Mouse (Mus musculus) left cerebral cortex, adult 9 months (tissue): ENCODE data around the gene Phc2.

Source experiments
- DNase-seq, 2 experiments: peaks; one replicate each; pipeline ENCODE4 v3.0.0; 2022; ENCODE audit warnings: low spot score in 2 of 2

Phc2 gene

GRCm38 (mm10) chr4:128782645-128783044, 128.1 kb downstream of the Phc2 start:
- no peak for DNase-seq

- peak in 1 of 2 experiments; percentile 52 for DNase-seq
Measured at GRCm38 (mm10) chr4:128784950-128785631, 130.6 kb downstream of the Phc2 start.

GRCm38 (mm10) chr4:128785921-128786654, 131.6 kb downstream of the Phc2 start:
- no peak for DNase-seq

- DNase-seq, result peak in 1 of 2 experiments; percentile 32
Measured at GRCm38 (mm10) chr4:128787023-128787939, 132.8 kb downstream of the Phc2 start.

GRCm38 (mm10) chr4:128788108-128788507, 133.6 kb downstream of the Phc2 start:
- DNase-seq, result no peak

GRCm38 (mm10) chr4:128789646-128790045, 135.1 kb downstream of the Phc2 start:
- no peak for DNase-seq

- no peak for DNase-seq
Measured at GRCm38 (mm10) chr4:128793710-128794109, 139.2 kb downstream of the Phc2 start.

GRCm38 (mm10) chr4:128794198-128794597, 139.7 kb downstream of the Phc2 start:
- DNase-seq, result no peak

GRCm38 (mm10) chr4:128795596-128795995, 141.1 kb downstream of the Phc2 start:
- no peak for DNase-seq

- DNase-seq, result no peak
Measured at GRCm38 (mm10) chr4:128796788-128797187, 142.3 kb downstream of the Phc2 start.

GRCm38 (mm10) chr4:128801675-128802465, 147.4 kb downstream of the Phc2 start:
- no peak for DNase-seq
